Mouse (Mus musculus) forebrain, embryonic 16.5 days (tissue): ENCODE data around the gene Frs2. TPM values are rescaled to one million over a fixed set of nuclear protein-coding genes. Genes with fewer than 3 reads are reported as not detected.

ENCODE experiments used
- ATAC-seq: fragments of 200-750 bp; cut with Nextera tagmentation; 2 replicates; pipeline ENCODE4 v1.8.0; 2017; ENCODE audit warnings: mild to moderate bottlenecking, moderate library complexity
- H3K27ac ChIP-seq: fragments of 300-500 bp; sonication (generic); 2 replicates; pipeline ENCODE4 v1.5.1; 2014; ENCODE audit warnings: low read length, control low read depth
- H3K27me3 ChIP-seq: fragments of 300-500 bp; sonication (generic); replicated peaks from 2 replicates; pipeline ENCODE4 v1.6.1; 2014; ENCODE audit warnings: low read length; ENCODE audit not compliant: control insufficient read depth, insufficient read depth
- H3K36me3 ChIP-seq: fragments of 300-500 bp; sonication (generic); 2 replicates; pipeline ENCODE4 v1.6.1; 2014; ENCODE audit not compliant: control insufficient read depth, insufficient read depth
- H3K4me1 ChIP-seq: fragments of 300-500 bp; sonication (generic); replicated peaks from 2 replicates; pipeline ENCODE4 v1.6.1; 2014; ENCODE audit warnings: low read length; ENCODE audit not compliant: control insufficient read depth, insufficient read depth
- H3K4me2 ChIP-seq: fragments of 300-500 bp; sonication (generic); 2 replicates; pipeline ENCODE4 v1.6.1; 2014; ENCODE audit warnings: mild to moderate bottlenecking, low read length, control low read depth
- H3K4me3 ChIP-seq: fragments of 300-500 bp; sonication (generic); replicated peaks from 2 replicates; pipeline ENCODE4 v1.5.1; 2014; ENCODE audit warnings: mild to moderate bottlenecking, low read length, control low read depth
- H3K9ac ChIP-seq: fragments of 300-500 bp; sonication (generic); replicated peaks from 2 replicates; pipeline ENCODE4 v1.6.1; 2014; ENCODE audit warnings: low read depth, low read length, control low read depth
- H3K9me3 ChIP-seq: fragments of 300-500 bp; sonication (generic); 2 replicates; pipeline ENCODE4 v1.6.1; 2016; ENCODE audit warnings: low read length; ENCODE audit not compliant: control insufficient read depth
- WGBS: fragments of 180-500 bp; shearing (Covaris S2); extraction: QIAGEN DNeasy Blood & Tissue Kit; methylation state at CpG from one replicate; pipeline ENCODE4 v1.1.7; 2014; 5-methylcytosine and 5-hydroxymethylcytosine counted together
- polyA plus RNA-seq: library from polyadenylated mRNA; unstranded; fragments of >200 nt; fragmentation: Nextera tagmentation; extraction: Ambion mirVana; gene quantifications from 2 replicates; pipeline ENCODE4 v1.2.1, GENCODE M21; 2015

Gene Frs2
- 20.7 and 22.1 TPM in 2 replicates for polyA plus RNA-seq

DNA sequence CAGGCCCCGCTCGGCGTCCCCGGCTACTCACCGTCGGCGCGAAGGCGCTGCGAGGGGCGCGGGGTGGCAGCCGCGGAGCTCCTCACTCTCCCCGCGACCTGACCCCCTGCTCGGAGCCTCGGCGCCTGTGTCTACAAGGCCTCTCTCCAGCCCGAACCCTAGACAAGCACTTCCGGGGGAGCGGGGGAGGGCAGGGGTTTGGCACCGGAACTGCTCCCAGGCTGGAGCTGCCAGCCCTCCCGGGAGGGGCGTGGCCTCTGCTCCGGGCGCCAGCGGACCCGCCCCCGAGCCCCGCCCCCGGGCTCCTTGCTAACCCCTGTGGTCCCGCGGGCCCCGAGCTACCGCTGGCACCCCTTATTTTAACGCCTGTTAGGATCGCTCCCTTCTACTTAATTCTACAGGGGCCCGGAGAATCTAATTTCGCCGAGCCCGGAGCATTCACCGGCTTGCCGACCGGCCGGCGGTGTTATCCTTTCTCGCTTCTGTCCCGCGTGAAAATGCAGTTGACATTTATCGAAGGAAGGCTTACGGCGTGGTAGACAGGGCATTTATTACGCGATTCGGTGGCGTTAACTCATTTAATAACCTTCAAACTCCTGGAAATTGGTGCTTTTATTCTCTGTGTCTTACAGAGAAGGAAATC, at the start of gene Frs2:
Gene Frs2, minus strand, starts transcription at position 174 of the 643 bp plus-strand sequence.
- ATAC-seq = peak; percentile 97
- Histone ChIP-seq H3K4me2 (peak within 1 kb of the TSS; percentile 82), H3K4me3 (peak within 1 kb of the TSS; percentile 96), H3K9me3 (no peaks in the 10 kb centered on the region), H3K9ac (peak within 1 kb of the TSS; percentile 96), H3K36me3 (no peaks in the 10 kb centered on the region), H3K4me1 (peaks cover 22% of the 10 kb centered on the region), H3K27me3 (peaks cover 5% of the 10 kb centered on the region), H3K27ac (peak within 1 kb of the TSS; percentile 82)
- WGBS = under 1% methylated on average over 50 of the region's 57 CpGs

DNA sequence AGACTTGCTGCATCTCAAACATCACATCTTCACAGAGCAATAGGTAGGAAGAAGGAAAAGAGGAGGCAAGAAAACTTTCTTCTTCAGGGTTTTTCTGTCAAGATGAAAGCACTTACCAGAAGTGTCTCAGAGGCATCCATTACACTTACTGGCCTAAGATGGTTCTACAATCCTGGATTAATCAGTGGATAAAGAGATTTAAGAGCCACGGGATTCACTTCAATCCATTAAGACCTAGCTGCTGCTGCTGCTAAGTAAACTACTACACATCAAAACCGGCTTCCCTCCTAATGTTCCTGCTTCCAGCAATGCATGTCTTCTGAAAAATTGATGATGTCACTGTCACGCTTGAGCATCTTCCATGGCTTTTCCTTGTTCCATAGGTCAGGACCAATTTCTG, 48.4 kb upstream of the Frs2 start:
- no peaks in the 10 kb centered on the region for H3K9me3 ChIP-seq
- H3K4me3 ChIP-seq = no peak overlapping the region
- H3K27me3 ChIP-seq = no peaks in the 10 kb centered on the region
- no peak for ATAC-seq
- no peak overlapping the region for H3K4me2 ChIP-seq
- 91% methylated on average over 3 of the region's 3 CpGs for WGBS
- H3K36me3 ChIP-seq = no peaks in the 10 kb centered on the region
- H3K27ac ChIP-seq = no peak overlapping the region
- H3K4me1 ChIP-seq = no peaks in the 10 kb centered on the region
- no peak overlapping the region for H3K9ac ChIP-seq

DNA sequence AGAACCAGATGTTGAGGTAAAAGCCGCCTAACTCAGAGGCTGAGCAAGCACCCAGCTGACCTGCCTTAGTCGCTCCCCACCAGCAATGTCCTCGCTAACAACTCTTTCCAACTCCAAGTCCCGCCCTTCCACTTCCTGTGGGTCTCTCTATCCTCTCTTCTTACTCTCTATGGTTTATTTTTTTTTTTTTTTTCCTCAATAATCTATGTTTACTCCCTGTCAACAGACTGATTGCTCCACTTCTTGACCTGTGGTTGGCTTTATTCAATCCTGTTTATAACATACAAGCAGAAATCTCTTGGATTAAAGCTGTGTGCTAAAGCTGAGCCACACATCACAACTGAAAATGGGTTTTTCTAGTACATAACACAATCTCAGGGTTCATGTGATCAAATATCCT, 47.4 kb upstream of the Frs2 start:
- Histone ChIP-seq H3K27me3 (no peaks in the 10 kb centered on the region), H3K4me3 (no peak overlapping the region), H3K27ac (no peak overlapping the region), H3K36me3 (no peaks in the 10 kb centered on the region), H3K9me3 (no peaks in the 10 kb centered on the region), H3K9ac (no peak overlapping the region), H3K4me1 (no peaks in the 10 kb centered on the region), H3K4me2 (no peak overlapping the region)
- no peak for ATAC-seq
- 92% methylated on average over 4 of the region's 4 CpGs for WGBS

DNA sequence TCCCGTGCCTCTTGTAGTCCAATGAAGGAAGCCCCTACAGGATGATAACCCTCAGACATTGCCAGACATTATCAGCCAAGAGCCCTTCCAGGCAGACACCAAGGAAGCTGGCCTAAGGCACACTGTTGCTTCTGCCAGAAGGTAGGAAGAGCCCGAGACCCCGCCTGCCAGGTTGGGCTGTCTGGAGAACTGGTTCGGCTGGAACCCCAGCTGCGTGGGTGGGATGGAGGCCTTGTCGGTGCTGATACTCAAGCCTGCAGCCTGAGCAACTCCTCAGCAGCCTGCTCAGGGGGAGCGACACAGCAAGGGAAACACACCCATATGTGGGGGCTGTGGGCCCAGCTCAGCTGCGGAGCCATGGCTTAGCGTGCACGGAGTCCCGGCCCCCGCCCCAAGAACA, 46.7 kb upstream of the Frs2 start:
- Histone ChIP-seq H3K4me2 (no peak overlapping the region), H3K9ac (no peak overlapping the region), H3K27me3 (no peaks in the 10 kb centered on the region), H3K9me3 (no peaks in the 10 kb centered on the region), H3K27ac (no peak overlapping the region), H3K4me1 (no peaks in the 10 kb centered on the region), H3K4me3 (no peak overlapping the region), H3K36me3 (no peaks in the 10 kb centered on the region)
- 95% methylated on average over 12 of the region's 12 CpGs for WGBS
- ATAC-seq = no peak

DNA sequence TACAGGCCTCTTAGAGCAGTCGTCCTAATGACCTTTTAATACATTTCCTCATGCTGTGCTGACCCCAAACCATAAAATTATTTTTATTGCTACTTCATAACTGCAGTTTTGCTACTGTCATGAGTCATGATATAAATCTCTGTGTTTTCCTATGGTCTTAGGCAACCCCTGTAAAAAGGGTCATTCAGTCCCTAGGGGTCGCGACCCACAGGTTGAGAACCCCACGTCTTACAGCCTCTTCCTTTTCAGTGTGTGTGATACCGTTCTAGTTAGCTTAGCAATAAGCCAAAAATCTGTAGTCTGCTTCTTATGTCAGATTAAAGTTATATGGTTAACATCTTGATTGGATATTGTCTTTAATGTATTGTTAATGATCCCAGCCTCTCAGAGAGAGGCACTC, 45.0 kb upstream of the Frs2 start:
- Histone ChIP-seq H3K27ac (no peak overlapping the region), H3K9me3 (no peaks in the 10 kb centered on the region), H3K9ac (no peak overlapping the region), H3K4me2 (no peak overlapping the region), H3K36me3 (no peaks in the 10 kb centered on the region), H3K4me3 (no peak overlapping the region), H3K27me3 (no peaks in the 10 kb centered on the region), H3K4me1 (no peaks in the 10 kb centered on the region)
- 77% methylated on average over 5 of the region's 5 CpGs for WGBS
- ATAC-seq = no peak

DNA sequence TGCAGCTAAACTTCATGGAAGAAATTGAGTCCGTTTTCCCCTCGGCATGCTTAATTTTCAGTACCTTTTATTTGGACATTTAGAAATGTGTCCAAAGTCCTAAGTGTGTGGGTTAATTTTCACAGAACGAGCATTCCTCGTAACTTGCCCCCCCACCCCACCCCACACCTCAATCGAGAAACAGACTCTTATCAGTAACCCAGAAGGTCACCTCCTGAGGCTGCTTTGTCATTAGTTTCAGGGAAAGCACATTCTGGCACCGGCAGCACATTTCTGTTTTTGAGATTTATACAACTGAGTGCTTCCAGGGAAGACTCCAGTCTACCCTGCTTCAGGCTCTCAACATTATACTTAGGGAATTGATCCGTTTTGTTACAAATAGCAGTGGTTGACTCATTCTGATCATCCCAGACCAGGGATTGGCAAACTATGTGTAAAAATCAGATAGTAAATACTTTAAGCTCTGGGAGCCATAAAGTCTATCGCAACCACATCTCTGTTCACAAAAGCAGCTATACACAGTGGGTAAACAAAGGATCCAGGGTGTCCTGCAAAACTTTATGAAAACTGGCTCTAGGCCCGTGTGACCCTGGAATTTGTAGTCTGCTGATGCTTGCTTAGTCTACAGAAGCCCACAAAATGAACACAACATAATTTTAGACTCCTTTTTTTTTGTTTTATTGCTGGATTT, 37.2 kb upstream of the Frs2 start:
- Histone ChIP-seq H3K9ac (no peak overlapping the region), H3K4me3 (no peak overlapping the region), H3K4me2 (no peak overlapping the region), H3K27me3 (no peaks in the 10 kb centered on the region), H3K4me1 (no peaks in the 10 kb centered on the region), H3K27ac (no peak overlapping the region), H3K36me3 (no peaks in the 10 kb centered on the region), H3K9me3 (no peaks in the 10 kb centered on the region)
- ATAC-seq = no peak
- WGBS = 69% methylated on average over 9 of the region's 9 CpGs

DNA sequence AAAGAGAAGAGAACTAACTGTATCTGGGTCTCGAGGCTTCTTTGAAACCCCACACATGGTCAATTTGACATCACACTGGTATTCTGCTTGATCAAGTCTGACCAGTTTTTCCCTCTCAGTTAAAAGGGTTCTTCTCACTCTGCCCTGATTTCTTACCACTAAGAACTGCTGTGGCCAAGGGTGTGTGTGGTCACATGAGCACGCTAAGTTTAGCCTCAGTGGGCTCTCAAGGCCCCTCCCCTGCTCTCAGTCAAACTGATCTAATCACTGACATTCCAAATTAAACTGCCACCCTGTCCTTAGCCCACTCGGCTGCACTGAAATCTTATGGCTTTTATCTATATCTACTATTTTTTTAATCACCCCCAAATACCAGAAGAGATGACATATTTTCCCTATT, 32.8 kb upstream of the Frs2 start:
- 56% methylated on average over 3 of the region's 3 CpGs for WGBS
- H3K36me3 ChIP-seq = no peaks in the 10 kb centered on the region
- no peaks in the 10 kb centered on the region for H3K9me3 ChIP-seq
- no peak for ATAC-seq
- H3K4me3 ChIP-seq = no peak overlapping the region
- no peak overlapping the region for H3K9ac ChIP-seq
- no peak overlapping the region for H3K4me2 ChIP-seq
- H3K27ac ChIP-seq = no peak overlapping the region
- no peaks in the 10 kb centered on the region for H3K4me1 ChIP-seq
- H3K27me3 ChIP-seq = no peaks in the 10 kb centered on the region

DNA sequence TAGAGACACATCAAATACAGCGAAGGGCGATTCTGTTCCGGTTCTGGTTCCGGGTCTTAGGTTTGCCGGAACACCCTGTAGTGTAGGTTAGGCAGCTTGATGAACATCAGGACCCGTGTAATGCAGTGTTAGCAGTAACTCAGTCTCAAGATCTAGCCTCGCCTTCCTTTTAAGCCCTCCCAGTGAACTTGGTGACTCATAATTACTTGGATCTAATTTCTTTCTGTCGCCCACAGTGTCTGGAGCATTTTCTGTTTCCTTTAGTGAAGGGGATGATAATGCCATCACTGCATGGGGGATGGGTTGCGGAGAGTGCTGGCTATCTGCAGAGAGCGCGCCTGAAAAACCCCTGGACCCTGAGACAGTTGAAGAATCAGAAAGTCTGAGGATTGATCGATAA, 26.3 kb upstream of the Frs2 start:
- Histone ChIP-seq H3K4me2 (no peak overlapping the region), H3K4me1 (no peaks in the 10 kb centered on the region), H3K36me3 (no peaks in the 10 kb centered on the region), H3K9me3 (no peaks in the 10 kb centered on the region), H3K27me3 (no peaks in the 10 kb centered on the region), H3K9ac (no peak overlapping the region), H3K27ac (no peak overlapping the region), H3K4me3 (no peak overlapping the region)
- 66% methylated on average over 12 of the region's 12 CpGs for WGBS
- ATAC-seq = no peak

DNA sequence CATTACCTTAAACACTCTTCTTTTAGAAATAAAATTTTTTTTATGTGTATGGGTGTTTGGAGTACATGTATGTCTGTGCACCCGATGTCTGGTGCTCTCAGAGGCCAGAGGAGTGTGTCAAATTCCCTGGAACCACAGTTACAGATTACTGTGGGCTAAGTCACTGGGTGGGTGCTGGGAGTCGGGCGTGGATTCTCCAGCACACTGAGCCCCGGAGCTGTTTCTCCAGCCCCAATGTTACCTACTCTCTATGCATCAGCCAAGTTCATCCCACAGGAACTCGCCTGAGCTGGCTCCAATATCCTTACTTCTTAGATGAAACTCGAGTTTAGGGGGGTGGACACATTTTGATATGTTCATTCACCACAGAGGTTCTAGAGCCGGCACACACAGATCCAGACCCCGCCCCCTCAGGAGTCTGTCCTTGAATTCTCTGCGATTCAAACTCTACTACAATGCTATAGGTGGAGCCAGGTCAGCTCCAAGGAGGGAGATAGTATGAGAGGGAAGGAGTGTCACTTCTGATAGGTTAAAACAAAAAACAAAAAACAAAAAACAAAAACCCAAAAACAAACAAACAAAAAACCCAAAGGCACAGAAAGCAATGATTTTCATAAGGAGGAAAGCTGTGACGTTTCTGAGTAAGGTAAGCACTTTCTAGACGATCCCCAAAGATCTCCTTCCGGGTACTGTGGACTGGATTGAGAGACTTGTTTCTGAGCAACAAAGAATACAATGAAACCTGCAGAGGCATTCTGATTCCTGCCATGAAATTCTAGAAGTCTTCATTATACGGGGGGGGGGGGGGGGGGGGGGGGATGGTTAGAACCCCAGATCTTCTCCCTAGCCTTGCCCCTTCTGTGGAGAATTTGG, 25.5 kb upstream of the Frs2 start:
- H3K4me2 ChIP-seq = no peak overlapping the region
- H3K9ac ChIP-seq = no peak overlapping the region

More for the DNA sequence above, 25.5 kb upstream of the Frs2 start:
- Histone ChIP-seq H3K36me3 (no peaks in the 10 kb centered on the region), H3K4me1 (no peaks in the 10 kb centered on the region), H3K27ac (no peak overlapping the region), H3K9me3 (no peaks in the 10 kb centered on the region), H3K4me3 (no peak overlapping the region), H3K27me3 (no peaks in the 10 kb centered on the region)
- no peak for ATAC-seq
- WGBS = 40% methylated on average over 13 of the region's 13 CpGs
